Mouse (Mus musculus) adrenal gland, adult 18-20 months (tissue): ENCODE measurements around the gene Sart1. TPM values are rescaled to one million over a fixed set of nuclear protein-coding genes. Genes with fewer than 3 reads are reported as not detected.

ENCODE experiments used
- DNase-seq, 2 experiments: peaks; one replicate each; pipeline ENCODE4 v3.0.0; 2021 to 2022; ENCODE audit warnings: low spot score in 2 of 2
- long read RNA-seq, 2 experiments: library from polyadenylated mRNA; stranded (forward); transcript quantifications; one replicate each; pipeline ENCODE4 v2.0.0; 2021
- total RNA-seq, 2 experiments: library from RNA; stranded (reverse); gene quantifications; 1 replicate in 1 of 2; 2 replicates in 1 of 2; pipeline ENCODE4 v1.2.3; 2021

The Sart1 gene
- total RNA-seq: 10 to 100 TPM; 79.8 to 85.0 TPM
- long read RNA-seq, experiment 1, full-length matches to known transcripts: 70 of 84 reads
- long read RNA-seq, experiment 1, partial matches to known transcripts: 2 of 84 reads
- long read RNA-seq, experiment 1, other reads (novel, unspliced or antisense): 12 of 84 reads
- long read RNA-seq, experiment 2, full-length matches to known transcripts: 228 of 259 reads
- long read RNA-seq, experiment 2, partial matches to known transcripts: 18 of 259 reads
- long read RNA-seq, experiment 2, other reads (novel, unspliced or antisense): 13 of 259 reads

DNA sequence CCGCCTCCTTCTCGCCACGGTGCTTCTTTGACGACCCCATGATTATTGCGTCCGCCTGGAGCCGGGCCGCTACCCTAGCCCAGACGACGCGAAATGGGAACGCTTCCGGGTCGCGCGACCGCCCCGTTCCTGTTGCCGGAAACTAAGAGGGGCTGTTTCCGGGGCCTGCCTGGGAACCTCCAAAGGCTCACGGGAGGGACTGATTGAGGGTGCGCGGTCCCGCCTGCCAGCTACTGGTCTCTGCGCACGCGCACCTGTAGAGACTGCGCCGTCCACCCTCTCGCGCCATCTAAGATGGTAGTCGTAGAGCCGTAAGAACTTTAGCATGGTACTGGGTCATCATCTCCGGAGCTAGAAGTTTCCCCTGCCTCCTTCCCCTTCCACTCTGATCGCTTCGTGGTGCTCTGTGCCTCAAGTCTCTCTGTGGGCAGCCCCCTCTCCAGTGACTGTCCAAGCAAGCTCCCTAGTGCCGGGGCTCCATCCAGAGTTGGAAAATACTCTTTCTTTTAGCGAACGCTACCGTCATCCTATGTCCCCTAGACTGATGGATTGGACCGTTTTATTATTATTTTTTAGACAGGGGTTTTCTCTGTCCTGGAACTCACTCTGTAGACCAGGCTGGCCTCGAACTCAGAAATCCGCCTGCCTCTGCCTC lies at the start of gene Sart1:
Gene Sart1 (minus strand): TSS at position 116 of the 655 bp plus-strand sequence.
- peak; percentile 88 to 89 for DNase-seq

DNA sequence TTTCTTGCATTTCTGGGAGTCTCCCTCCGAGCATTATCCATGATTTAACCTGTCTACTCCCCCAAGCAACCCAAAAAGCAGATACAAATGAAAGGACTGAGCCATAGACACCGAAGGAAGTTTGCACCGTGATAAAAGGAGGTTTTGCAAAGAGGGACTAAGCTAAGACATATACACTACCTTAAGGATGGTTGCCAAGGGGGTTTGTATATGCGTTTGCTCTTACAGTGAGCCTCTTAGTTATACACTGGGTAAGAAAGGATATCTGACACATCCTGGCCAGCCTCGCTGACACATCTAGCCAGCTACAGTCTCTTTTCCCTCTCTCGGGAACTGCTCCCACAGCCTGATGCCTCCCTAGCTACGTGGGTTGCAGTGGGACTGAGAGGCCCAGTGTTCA lies 45.4 kb upstream of the Sart1 start:
- DNase-seq: no peak

DNA sequence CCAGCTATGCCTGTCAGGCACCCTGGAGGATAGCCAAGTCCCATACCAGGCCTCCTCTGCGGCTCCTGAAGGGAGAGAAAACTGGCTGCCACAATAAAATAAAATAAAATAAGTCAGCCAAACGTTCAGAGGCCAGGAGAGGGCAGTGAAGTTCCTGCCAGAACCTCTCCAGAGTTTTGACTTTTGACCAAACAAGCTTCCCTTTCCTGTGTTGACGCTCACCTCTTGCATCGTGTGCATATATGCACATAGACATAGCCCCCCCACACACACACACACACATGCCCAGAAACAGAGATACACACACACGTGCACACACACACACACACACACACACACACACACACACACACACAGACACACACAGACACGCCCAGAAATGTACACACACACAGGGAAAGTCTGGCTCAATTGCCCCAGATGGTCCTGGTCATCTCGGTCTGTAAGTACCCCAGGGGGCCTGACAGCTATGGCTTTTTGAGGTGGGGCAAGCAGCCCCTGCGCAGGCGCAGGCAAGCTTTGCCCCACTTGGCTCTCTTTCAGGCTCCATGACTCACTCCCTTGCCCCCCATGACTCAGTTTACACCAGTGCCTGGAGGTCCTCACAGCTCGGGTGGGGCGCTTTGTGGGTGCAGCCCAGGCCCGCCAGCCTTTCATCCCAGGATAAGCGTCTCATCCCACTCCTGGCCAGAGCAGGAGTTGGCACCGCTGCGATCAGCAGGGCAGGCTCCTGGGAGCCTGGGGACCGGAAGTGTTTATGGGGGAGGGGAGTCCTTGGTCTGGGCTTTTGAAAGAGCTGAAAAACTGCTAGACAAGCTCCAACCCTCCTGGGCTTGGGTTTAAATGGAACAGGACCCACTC lies 44.7 kb upstream of the Sart1 start:
- DNase-seq: no peak

DNA sequence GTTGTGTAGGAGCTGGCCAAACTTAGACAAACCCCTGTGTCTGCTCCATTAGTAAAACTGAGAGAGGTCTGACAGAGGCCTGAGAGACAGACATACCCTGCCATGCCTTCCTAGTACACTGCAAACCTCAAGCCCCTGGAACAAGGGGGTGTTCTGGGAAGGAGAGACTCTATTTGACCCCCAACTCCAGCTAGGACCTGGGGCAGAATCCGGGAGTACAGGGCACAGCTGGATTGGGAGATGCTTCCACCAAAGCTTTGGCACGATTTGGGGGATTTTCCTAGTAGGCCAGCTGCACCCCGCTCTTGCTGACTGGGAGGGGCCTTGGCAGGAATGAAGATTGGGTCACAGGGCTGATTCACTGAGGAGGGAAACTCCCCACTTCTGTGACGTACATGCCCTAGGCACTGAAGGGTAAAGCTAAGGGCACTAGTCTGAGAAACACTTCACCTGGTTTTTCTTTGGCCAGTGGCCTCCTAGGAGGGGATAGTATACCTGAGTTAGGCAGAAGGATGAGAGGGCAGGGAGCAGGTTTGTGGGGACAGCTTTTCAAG lies 43.5 kb upstream of the Sart1 start:
- DNase-seq: no peak

GRCm38 (mm10) chr19:5430408-5430807 lies 41.9 kb upstream of the Sart1 start:
- no peak for DNase-seq

GRCm38 (mm10) chr19:5429806-5430205 lies 41.3 kb upstream of the Sart1 start:
- DNase-seq: peak; percentile 59 to 68

DNA sequence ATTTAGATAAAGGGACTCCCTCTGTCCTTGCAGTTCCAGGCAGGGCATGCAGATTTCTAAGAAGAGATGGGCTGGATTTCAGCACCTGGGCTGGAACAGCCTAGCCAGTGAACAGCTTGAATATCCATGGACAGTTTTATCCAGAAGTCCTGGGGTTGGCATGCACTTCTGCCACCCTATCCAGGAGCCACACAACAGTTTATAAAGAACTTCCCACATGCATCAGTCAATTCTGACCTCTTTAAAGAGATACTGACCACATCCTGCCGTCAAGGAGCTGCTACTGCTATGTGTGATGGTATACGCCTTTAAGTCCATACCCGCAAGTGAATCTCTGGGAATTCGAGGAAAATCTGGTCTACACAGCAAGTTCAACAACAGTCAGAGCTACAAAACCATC lies 40.7 kb upstream of the Sart1 start:
- DNase-seq: no peak

DNA sequence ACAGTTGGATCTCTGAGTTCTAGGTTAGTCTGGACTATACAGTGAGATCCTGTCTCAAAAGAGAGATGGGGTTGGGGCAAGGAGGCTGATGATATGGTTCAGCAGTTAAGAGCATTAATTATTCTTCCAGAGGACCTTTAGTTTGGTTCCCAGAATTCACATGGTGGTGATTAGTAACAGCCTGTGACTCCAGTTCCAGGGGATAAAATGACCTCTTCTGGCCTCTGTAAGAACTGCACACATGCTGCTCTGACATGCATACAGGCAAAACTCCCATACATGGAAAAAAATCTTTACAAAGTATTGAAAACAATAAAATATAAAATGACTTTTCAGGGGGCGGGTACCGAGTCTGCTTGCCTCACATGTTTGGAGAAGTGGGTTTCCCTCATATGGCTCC lies 39.6 kb upstream of the Sart1 start:
- DNase-seq: no peak

DNA sequence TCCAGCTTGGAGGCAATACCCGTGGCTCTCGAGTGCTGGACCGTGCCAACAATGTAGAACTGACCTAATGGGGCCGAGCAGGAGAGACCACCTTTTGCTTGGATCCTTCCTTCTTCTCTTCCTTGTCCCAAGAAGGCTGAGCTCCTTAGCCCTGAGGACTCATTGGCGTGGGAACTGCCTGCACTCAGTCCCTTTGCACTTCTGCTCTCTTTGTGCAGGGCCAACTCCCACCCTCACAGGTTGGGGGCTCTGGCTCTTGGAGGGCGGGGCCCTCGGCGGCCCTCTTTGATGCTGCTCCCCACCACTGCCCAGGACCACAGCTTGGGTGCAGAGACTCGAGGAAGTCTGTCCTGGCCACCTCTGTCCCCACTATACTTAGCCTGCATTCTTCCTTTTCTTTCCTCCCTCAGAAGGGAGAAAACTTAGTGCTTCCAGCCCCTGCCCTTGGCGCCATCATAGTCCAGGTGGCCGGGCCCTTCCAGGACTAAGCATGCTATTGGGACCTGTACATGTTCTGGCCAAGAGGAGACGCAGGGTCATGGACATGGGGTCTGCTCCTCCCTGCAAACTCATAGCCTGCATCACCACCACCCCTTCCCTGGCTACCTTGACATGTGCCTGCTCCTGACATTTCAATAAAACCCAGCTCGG lies 38.3 kb upstream of the Sart1 start:
- DNase-seq: no peak

DNA sequence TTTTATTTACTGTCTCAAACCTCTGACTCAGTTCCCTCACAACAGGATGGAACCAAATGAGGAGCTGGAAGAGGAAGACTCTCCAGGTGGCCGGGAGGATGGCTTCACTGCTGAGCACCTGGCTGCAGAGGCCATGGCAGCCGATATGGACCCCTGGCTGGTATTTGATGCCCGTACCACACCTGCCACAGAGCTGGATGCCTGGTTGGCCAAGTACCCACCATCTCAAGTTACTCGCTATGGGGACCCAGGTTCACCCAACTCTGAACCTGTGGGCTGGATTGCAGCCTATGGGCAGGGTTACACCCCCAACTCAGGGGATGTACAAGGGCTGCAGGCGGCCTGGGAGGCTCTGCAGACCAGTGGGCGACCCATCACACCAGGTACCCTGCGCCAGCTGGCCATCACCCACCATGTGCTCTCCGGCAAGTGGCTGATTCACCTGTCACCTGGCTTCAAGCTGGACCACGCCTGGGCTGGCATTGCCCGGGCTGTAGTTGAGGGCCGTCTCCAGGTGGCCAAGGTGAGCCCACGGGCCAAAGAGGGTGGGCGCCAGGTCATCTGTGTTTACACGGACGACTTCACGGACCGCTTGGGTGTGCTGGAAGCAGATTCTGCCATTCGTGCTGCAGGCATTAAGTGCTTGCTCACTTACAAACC lies 37.5 kb upstream of the Sart1 start:
- DNase-seq: no peak

- peak; percentile 94 for DNase-seq
Observed at GRCm38 (mm10) chr19:5424782-5425741, 36.6 kb upstream of the Sart1 start, which contains the start of the genes Drap1 and AI837181. Gene Drap1, minus strand, starts transcription at chr19:5424979. Gene AI837181, plus strand, starts transcription at chr19:5425144.

- peak; percentile 74 to 80 for DNase-seq
Observed at GRCm38 (mm10) chr19:5424092-5424781, 35.7 kb upstream of the Sart1 start.

DNA sequence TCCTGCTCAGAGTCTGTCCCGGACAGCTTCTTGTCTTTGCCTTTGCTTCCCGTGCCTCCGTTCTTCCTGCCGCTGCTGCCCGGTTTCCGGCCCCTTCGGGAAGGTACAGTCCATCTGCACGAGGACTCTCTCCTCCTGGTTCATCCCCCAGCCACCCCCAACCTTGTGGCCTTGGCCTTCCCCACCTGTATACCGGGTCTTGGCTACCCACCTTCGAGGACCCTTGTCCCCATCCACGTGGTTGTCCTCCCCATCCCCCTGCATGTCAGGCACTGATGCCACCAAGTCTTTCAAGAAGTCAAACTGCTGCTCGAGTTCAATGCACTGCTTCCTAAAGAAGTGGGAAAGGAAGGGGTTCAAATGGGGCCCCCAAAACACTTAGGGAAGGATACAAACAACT lies 35.1 kb upstream of the Sart1 start:
- no peak for DNase-seq

- DNase-seq: no peak
Observed at GRCm38 (mm10) chr19:5422895-5423443, 34.5 kb upstream of the Sart1 start.

GRCm38 (mm10) chr19:5422267-5422666 lies 33.8 kb upstream of the Sart1 start:
- DNase-seq: no peak

DNA sequence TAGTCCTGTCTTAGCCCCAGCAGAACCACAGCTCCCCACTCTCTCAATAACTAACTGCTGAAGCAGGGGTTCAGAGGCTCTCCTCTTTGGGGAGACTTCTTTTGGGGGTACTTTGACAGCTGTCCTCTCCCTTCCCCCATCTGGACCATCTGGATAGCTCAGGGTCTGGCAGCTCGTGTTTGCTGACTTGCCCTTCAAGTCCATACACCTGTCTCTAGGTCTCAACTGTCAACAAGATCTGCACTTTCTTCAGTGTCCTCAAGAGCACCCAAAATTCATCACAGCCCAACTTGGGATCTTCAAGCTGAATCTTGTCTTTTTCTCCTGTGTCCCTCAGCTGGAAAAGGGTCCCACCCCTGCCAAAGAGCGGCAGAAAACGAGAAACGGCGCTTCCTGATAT lies 33.3 kb upstream of the Sart1 start:
- DNase-seq: no peak

DNA sequence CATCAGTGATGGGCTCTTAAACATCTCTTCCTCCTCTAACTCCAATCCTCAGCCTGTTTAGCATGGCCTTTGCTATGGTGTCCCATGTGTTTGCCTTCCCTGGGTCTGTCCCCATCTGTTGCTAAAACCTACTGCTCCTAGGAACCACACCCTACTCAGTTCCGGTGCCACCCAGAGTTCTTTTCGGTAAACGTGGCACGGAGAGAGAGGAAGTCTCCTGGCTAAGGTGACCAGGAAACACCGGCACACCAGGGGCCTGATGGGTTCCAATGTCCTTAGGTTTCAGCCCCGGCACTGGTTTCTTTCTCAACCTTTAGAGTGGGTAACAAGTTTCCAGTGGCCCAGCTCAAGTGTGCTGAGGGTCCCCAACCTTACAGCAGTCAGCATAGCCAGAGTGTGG lies 32.1 kb upstream of the Sart1 start:
- no peak for DNase-seq

DNA sequence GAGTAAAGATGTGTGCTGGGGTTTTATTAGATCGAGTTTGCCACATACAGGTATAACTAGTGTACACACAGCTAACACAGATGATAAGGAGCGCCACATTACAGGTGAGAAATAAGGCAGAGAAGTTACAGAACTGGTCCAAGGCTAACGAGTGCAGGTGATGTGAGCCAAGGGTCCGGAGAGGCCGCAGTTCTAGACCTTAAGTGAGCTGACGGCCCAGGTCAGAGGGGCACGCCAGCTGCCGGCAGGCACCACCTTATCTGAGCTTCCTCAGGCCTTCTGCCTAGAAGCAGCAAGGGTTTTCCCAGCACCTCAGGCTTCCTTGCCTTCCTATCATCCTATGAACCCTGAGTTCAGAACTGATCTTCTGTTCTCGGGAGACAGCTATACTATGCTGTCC lies 31.1 kb upstream of the Sart1 start:
- DNase-seq: no peak
